Mouse (Mus musculus): ENCODE measurements around the gene Olfr557. TPM values are rescaled to one million over a fixed set of nuclear protein-coding genes. Genes with fewer than 3 reads are reported as not detected.

The Olfr557 gene
- polyA plus RNA-seq, 1 experiment from 2014 or later, result not detected

- Histone ChIP-seq H3K4me3 (ENCODE audit: low read depth, low read length) (no peak overlapping the region), H3K36me3 (ENCODE audit: control insufficient read depth, insufficient read depth, low read length) (no peaks in the 10 kb centered on the region), H3K27me3 (ENCODE audit: control insufficient read depth, insufficient read depth, low read length) (no peaks in the 10 kb centered on the region), H3K27ac (replicated peaks) (no peak overlapping the region), H3K4me1 (replicated peaks; ENCODE audit: control insufficient read depth, insufficient read depth) (no peaks in the 10 kb centered on the region), H3K9ac (ENCODE audit: low read length) (no peak overlapping the region), H3K4me2 (replicated peaks; ENCODE audit: low read depth) (no peak overlapping the region), H3K9me3 (ENCODE audit: control insufficient read depth, low read length) (no peaks in the 10 kb centered on the region)
- TF ChIP-seq CTCF (IDR thresholded peaks at IDR 0.05; ENCODE audit: low read depth) (no peak), EP300 (optimal IDR thresholded peaks at IDR 0.05) (no peak)
- 42% methylated on average over 2 of the region's 2 CpGs for WGBS
- no peak for DNase-seq (ENCODE audit: low spot score)
- ATAC-seq (ENCODE audit: low FRiP score, low TSS enrichment), result no peak
Measured at GRCm38 (mm10) chr7:102737705-102738104, 42.0 kb downstream of the Olfr557 start.

Other genes starting within 250 kb of the Olfr557 start
- not detected in 2 replicates for gene Olfr543, start 214.2 kb upstream of the Olfr557 start, polyA plus RNA-seq (2015; fragmentation: Nextera tagmentation; extraction: Ambion mirVana)
- gene Olfr544, start 207.6 kb upstream of the Olfr557 start, polyA plus RNA-seq (2015; fragmentation: Nextera tagmentation; extraction: Ambion mirVana), result 0.04 TPM in 1 of 2 replicates, not detected in the other
- gene Olfr545, start 196.3 kb upstream of the Olfr557 start, polyA plus RNA-seq (2015; fragmentation: Nextera tagmentation; extraction: Ambion mirVana), result 0.04 TPM in 1 of 2 replicates, not detected in the other
- not detected in 2 replicates for gene Olfr547, start 161.2 kb upstream of the Olfr557 start, polyA plus RNA-seq (2015; fragmentation: Nextera tagmentation; extraction: Ambion mirVana)
- gene Olfr548-ps1, start 155.0 kb upstream of the Olfr557 start, polyA plus RNA-seq (2015; fragmentation: Nextera tagmentation; extraction: Ambion mirVana), result not detected in 2 replicates
- gene Olfr549, start 146.0 kb upstream of the Olfr557 start, polyA plus RNA-seq (2015; fragmentation: Nextera tagmentation; extraction: Ambion mirVana), result not detected in 2 replicates
- gene Trim21, start 130.4 kb upstream of the Olfr557 start, polyA plus RNA-seq (2015; fragmentation: Nextera tagmentation; extraction: Ambion mirVana), result 0.63 and 0.68 TPM in 2 replicates
- gene Olfr550, start 124.5 kb upstream of the Olfr557 start, polyA plus RNA-seq (2015; fragmentation: Nextera tagmentation; extraction: Ambion mirVana), result not detected in 2 replicates
- gene Olfr551, start 104.0 kb upstream of the Olfr557 start, polyA plus RNA-seq (2015; fragmentation: Nextera tagmentation; extraction: Ambion mirVana), result 0.01 TPM in 1 of 2 replicates, not detected in the other
- gene Olfr552, start 98.1 kb upstream of the Olfr557 start, polyA plus RNA-seq (2015; fragmentation: Nextera tagmentation; extraction: Ambion mirVana), result not detected in 2 replicates
- gene Olfr553, start 77.7 kb upstream of the Olfr557 start, polyA plus RNA-seq (2015; fragmentation: Nextera tagmentation; extraction: Ambion mirVana), result not detected in 2 replicates
- not detected in 2 replicates for gene Olfr554, start 57.5 kb upstream of the Olfr557 start, polyA plus RNA-seq (2015; fragmentation: Nextera tagmentation; extraction: Ambion mirVana)
- not detected in 2 replicates for gene Olfr555, start 37.1 kb upstream of the Olfr557 start, polyA plus RNA-seq (2015; fragmentation: Nextera tagmentation; extraction: Ambion mirVana)
- gene Olfr556, start 31.0 kb upstream of the Olfr557 start, polyA plus RNA-seq (2015; fragmentation: Nextera tagmentation; extraction: Ambion mirVana), result not detected in 2 replicates
- 9.6 and 9.7 TPM in 2 replicates for gene Trim68, start 8.6 kb upstream of the Olfr557 start, polyA plus RNA-seq (2015; fragmentation: Nextera tagmentation; extraction: Ambion mirVana)
- 0.27 and 0.40 TPM in 2 replicates for gene Olfr558, start 6.3 kb downstream of the Olfr557 start, polyA plus RNA-seq (2015; fragmentation: Nextera tagmentation; extraction: Ambion mirVana)
- not detected in 2 replicates for gene Olfr33, start 23.2 kb downstream of the Olfr557 start, polyA plus RNA-seq (2015; fragmentation: Nextera tagmentation; extraction: Ambion mirVana)
- not detected in 2 replicates for gene Olfr559, start 31.6 kb downstream of the Olfr557 start, polyA plus RNA-seq (2015; fragmentation: Nextera tagmentation; extraction: Ambion mirVana)
- not detected in 2 replicates for gene Olfr560, start 63.5 kb downstream of the Olfr557 start, polyA plus RNA-seq (2015; fragmentation: Nextera tagmentation; extraction: Ambion mirVana)
- 0.32 and 0.35 TPM in 2 replicates for gene Olfr78, start 63.6 kb downstream of the Olfr557 start, polyA plus RNA-seq (2015; fragmentation: Nextera tagmentation; extraction: Ambion mirVana)
- gene Olfr561, start 75.3 kb downstream of the Olfr557 start, polyA plus RNA-seq (2015; fragmentation: Nextera tagmentation; extraction: Ambion mirVana), result not detected in 2 replicates
- gene Olfr564, start 107.6 kb downstream of the Olfr557 start, polyA plus RNA-seq (2015; fragmentation: Nextera tagmentation; extraction: Ambion mirVana), result not detected in 2 replicates
- not detected in 2 replicates for gene Olfr566, start 162.9 kb downstream of the Olfr557 start, polyA plus RNA-seq (2015; fragmentation: Nextera tagmentation; extraction: Ambion mirVana)
- gene Olfr568, start 181.2 kb downstream of the Olfr557 start, polyA plus RNA-seq (2015; fragmentation: Nextera tagmentation; extraction: Ambion mirVana), result not detected in 2 replicates
- gene Olfr569, start 195.0 kb downstream of the Olfr557 start, polyA plus RNA-seq (2015; fragmentation: Nextera tagmentation; extraction: Ambion mirVana), result not detected in 2 replicates
- gene Olfr570, start 198.7 kb downstream of the Olfr557 start, polyA plus RNA-seq (2015; fragmentation: Nextera tagmentation; extraction: Ambion mirVana), result not detected in 2 replicates
- not detected in 2 replicates for gene Olfr571, start 221.6 kb downstream of the Olfr557 start, polyA plus RNA-seq (2015; fragmentation: Nextera tagmentation; extraction: Ambion mirVana)
- gene Olfr572, start 228.5 kb downstream of the Olfr557 start, polyA plus RNA-seq (2015; fragmentation: Nextera tagmentation; extraction: Ambion mirVana), result not detected in 2 replicates
- gene Olfr573-ps1, start 246.7 kb downstream of the Olfr557 start, polyA plus RNA-seq (2015; fragmentation: Nextera tagmentation; extraction: Ambion mirVana), result not detected in 2 replicates

Measured in stomach, postnatal 0 days (tissue).